In the genomic region with DNA sequence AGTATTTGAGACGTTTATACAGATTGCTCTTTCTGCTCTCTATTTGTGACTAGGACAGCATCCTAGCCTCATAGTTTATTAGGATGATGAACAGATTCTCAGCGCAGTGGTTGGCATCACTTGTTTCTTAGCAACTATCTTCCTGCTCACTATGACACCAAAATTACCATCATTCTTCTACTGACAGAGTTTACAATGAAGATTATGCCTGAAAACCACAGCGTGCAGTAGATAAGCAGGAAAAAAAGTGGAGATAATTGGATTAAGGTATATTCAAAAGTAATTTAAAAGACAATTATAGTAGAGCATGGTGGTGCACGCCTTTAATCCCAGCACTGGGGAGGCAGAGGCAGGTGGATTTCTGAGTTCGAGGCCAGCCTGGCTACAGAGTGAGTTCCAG, we compare ENCODE assay signal across 35 mouse cellular contexts.
"Had no signal": no experiment of that assay in that cellular context is flagged by ENCODE, and none has a peak within 500 bp of the region (broad histone marks: within the 10 kb centered on the region; RNA-seq: fewer than 3 reads in every experiment).

No protein-coding gene starts in this region.

- H3K4me2 ChIP-seq: heart, embryonic 11.5 days; heart, embryonic 12.5 days; heart, embryonic 13.5 days; heart, embryonic 15.5 days; hindbrain, embryonic 12.5 days; hindbrain, embryonic 13.5 days; hindbrain, embryonic 14.5 days; hindbrain, embryonic 15.5 days; intestine, embryonic 15.5 days; kidney, embryonic 15.5 days had no signal

- H3K9ac ChIP-seq: heart, embryonic 12.5 days; heart, embryonic 13.5 days; heart, embryonic 15.5 days; hindbrain, embryonic 12.5 days; hindbrain, embryonic 13.5 days; hindbrain, embryonic 14.5 days; hindbrain, embryonic 15.5 days; intestine, embryonic 15.5 days; kidney, embryonic 15.5 days had no signal

- DNase-seq: heart, postnatal 10 days; heart, postnatal 14 days; heart, postnatal 36 days; heart, postnatal 4 days; kidney, adult 11 months; kidney, adult 18-20 months; kidney, adult 2 months; kidney, adult 8-10 months; kidney, adult 9 months; kidney, postnatal 10 days; kidney, postnatal 14 days; kidney, postnatal 25 days; kidney, postnatal 36 days; kidney, postnatal 4 days; layer of hippocampus, adult 9-11 months; layer of hippocampus, postnatal 36 days had no signal

- ATAC-seq: hindbrain, embryonic 16.5 days; hindbrain, postnatal 0 days; inflammation-experienced regulatory T-cells, adult 6 months; intestine, embryonic 15.5 days; intestine, embryonic 16.5 days; intestine, postnatal 0 days had no signal

- H3K27me3 ChIP-seq: heart, embryonic 12.5 days; heart, embryonic 13.5 days; heart, embryonic 15.5 days; hindbrain, embryonic 12.5 days; hindbrain, embryonic 13.5 days; hindbrain, embryonic 15.5 days; intestine, embryonic 15.5 days; kidney, embryonic 15.5 days had no signal

- H3K4me1 ChIP-seq: heart, embryonic 10.5 days; heart, embryonic 12.5 days; heart, embryonic 13.5 days; heart, embryonic 15.5 days; hindbrain, embryonic 10.5 days; hindbrain, embryonic 12.5 days; hindbrain, embryonic 13.5 days; hindbrain, embryonic 15.5 days; intestine, embryonic 15.5 days; kidney, embryonic 15.5 days had no signal

- H3K4me3 ChIP-seq: heart, embryonic 10.5 days; heart, embryonic 12.5 days; heart, embryonic 13.5 days; heart, embryonic 15.5 days; hindbrain, embryonic 10.5 days; hindbrain, embryonic 12.5 days; hindbrain, embryonic 13.5 days; hindbrain, embryonic 15.5 days; intestine, embryonic 15.5 days; kidney, embryonic 15.5 days; layer of hippocampus, adult 2 months had no signal

- H3K27ac ChIP-seq: heart, embryonic 10.5 days; heart, embryonic 13.5 days; heart, embryonic 15.5 days; hindbrain, embryonic 10.5 days; hindbrain, embryonic 12.5 days; hindbrain, embryonic 13.5 days; hindbrain, embryonic 14.5 days; hindbrain, embryonic 15.5 days; hindbrain, postnatal 0 days; intestine, embryonic 15.5 days; kidney, embryonic 15.5 days; kidney, postnatal 0 days; layer of hippocampus, adult 2 months had no signal

- H3K9me3 ChIP-seq: heart, embryonic 10.5 days; heart, embryonic 12.5 days; heart, embryonic 13.5 days; heart, embryonic 15.5 days; hindbrain, embryonic 10.5 days; hindbrain, embryonic 12.5 days; hindbrain, embryonic 13.5 days; hindbrain, embryonic 15.5 days; intestine, embryonic 15.5 days; kidney, embryonic 15.5 days had no signal
